Mouse (Mus musculus): ENCODE measurements around the gene Rint1.
A peak's percentile ranks its signal among the peaks of the same experiment; 100 is the strongest.

Rint1 gene

GRCm38 (mm10) chr5:23864054-23864965 lies 76.8 kb downstream of the Rint1 start:
- DNase-seq: peak in 1 of 2 experiments; percentile 14

GRCm38 (mm10) chr5:23865941-23866340 lies 78.4 kb downstream of the Rint1 start:
- DNase-seq: no peak

Measured in kidney, postnatal 36 days (tissue).